Mouse (Mus musculus) left cerebral cortex, adult 8-10 months (tissue): ENCODE results near the gene Fam129a. TPM values are rescaled to one million over a fixed set of nuclear protein-coding genes. Genes with fewer than 3 reads are reported as not detected.
"Not testable (repeated sequence)": the region's sequence is repeated elsewhere in the genome, so short reads cannot be mapped to it uniquely, and the experiment has no call there.

Experiments
- DNase-seq, 2 experiments: peaks; one replicate each; pipeline ENCODE4 v3.0.0; 2022; ENCODE audit warnings: low spot score in 2 of 2
- total RNA-seq, 4 experiments: library from RNA; stranded (reverse); gene quantifications; 2 replicates each; pipeline ENCODE4 v1.2.4; 2022

Gene Fam129a
- total RNA-seq, 4 experiments from 2014 or later, result 1.5 to 3.0 (median 2.7) TPM

DNA sequence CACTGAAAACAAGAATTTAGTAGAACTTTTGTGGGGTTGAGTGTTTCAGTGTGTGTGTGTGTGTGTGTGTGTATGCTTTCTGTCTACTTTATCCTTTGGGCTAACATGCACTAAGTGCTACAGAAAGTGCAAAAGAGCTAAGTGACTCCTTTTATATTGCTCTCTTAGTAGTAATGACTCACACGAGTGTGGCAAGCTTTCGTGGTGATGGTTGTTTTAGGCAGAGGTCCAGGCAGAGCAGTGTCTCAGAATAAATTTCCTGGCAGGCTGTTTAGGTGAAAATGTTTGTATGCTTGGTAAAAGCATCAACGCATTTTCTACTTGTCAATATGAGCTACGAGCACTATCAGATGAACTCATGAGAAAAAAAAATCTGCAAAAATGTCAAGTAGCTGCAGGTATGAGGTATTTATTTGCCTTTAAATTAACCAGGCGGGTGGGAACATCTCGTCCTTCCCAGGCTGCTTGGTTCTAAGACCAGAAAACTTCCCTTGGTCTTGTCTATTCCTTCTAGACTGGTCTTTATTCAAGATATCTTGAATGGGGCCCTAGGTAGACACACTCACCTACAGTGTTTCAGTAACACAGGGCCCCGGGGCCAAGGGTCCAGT is 119.7 kb downstream of the Fam129a start:
- no peak for DNase-seq

DNA sequence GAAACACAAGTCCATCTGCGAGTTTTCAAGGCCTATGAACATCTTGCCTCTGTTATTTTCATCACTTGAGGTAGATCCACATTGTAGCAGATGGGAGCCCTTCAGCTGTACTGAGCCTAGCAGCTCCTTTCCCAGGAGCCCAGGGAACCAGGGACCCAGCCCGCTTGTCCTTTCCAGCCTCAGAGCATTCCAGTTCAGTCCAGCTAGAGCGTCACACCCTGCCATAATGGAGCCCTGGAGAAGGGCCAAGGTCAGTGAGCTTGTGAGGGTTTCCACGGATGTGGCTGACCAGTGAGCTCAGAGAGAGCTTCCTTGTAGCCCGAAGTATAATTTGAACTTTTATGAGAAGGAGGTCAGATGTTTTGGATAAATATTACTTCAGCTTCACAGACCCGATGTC is 121.9 kb downstream of the Fam129a start:
- DNase-seq, result not testable (repeated sequence)

DNA sequence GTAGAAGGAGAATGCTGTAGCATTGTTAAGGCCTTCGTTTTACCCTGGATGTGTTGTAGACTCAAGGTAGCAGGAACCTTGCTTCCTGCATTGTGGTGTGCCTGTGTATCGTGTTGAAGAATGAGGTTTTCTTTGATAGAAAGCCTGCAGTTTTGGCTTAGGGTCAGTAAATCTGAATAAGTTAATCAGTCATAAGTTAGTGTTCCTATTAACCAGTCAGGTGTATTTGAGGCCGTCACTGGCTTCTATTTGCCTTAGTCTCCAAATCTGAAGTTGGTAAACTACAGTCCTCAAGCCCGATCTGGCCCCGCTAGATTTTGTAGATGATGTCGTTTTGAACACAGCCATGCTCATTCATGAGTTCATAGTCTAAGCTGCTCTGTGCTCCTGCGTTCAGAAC is 125.8 kb downstream of the Fam129a start:
- no peak for DNase-seq

DNA sequence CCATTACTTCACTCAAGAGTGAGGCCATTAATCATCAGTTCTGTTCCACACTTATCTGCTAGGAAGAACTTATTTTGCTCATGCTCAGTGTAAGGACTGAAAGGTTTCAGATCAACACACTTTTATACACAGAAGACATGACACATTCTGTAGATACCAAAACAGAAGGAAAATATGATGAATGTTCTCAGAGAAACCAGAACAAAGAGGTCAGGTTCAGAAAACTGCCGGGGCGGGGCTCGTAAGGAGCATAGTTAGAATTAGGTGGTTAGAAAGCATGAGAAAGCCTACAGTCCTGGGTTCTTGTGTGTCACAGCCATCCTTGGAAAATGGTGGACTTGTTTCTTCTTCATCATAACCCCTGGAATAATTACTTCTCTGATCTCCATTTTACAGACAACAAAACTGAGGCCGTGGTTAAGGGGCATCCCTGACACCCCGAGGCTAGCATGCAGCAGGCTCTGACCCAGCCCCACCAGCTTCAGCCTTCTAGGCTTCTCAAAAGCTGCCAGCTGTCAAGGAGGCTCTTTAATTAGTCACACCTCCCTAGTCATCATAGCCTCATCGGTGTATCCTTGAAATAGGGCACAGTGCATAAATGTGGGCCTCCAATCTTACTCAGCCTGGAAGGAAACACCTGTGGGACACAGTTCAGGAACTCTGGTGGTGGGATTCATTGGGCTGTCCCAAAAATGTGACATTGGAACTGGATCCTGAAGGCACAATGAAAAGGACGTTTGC is 127.1 kb downstream of the Fam129a start:
- DNase-seq, result no peak

DNA sequence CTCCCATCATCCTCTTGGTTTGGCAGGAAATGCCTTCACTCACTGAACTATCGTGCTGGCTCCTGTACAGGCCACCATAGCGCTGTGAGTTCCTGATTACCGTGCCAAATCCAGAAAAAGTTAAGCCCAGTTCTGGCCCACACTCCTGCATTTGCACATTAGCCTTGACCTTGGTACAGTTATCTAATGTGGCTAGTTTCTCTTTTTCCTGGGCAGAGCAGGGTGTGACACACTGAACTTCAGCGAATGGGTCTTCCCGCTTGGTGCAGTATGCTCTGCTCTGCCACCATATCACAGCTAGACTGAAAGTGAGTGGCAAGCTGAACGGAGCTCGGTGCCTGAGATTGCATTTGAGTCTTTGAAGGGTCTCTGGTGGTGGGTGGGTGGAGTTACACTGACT is 128.4 kb downstream of the Fam129a start:
- DNase-seq, result no peak

DNA sequence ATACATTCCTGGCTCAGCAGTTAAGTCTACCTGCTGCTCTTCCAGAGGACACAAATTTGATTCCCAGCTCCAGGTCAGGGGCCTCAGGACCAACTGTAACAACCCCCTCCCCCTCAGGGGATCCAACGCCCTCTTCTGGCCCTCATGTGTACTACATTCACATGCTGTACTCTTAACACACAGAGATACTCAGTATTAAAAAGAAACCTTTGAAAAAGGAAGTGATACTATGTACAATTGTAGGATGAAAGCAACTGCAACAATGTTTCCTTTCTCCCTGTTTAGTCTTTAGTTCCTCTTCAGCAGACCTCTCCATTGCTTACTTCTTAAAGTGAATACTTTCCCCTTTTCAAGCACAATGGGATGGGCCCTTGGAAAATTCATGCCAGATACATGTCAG is 131.8 kb downstream of the Fam129a start:
- DNase-seq, result no peak

DNA sequence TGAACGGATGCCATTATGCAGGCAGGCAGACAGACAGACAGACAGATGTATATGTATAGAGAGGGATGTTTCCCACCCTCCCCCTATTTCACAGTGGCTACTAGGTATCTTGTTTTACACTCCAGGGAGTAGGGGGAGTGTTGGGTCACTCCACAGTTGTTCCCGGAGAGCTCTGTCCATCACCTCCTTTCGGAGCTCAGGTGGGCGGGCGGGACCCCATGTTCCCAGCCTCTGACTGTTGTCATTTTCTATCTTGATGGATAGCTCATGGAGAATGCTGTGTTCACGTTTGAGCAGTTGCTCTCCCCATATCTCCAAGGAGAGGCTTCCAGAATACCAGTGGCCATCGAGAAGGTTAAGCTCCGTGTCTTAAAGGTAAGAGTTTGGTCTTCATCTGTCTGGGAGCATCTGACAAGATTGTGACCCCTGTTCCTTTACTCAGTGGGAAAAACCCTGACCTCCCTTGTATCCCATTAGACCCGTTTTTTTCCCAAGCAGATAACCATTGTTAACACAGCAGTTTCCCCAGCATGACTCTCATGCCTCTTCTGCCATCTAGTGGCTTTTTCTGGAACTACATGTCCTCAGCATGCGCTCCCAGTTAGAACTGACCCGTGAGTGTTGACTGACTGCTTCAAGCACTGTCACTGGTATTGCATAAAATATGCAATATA is 134.9 kb downstream of the Fam129a start:
- peak; percentile 31 to 71 for DNase-seq

DNA sequence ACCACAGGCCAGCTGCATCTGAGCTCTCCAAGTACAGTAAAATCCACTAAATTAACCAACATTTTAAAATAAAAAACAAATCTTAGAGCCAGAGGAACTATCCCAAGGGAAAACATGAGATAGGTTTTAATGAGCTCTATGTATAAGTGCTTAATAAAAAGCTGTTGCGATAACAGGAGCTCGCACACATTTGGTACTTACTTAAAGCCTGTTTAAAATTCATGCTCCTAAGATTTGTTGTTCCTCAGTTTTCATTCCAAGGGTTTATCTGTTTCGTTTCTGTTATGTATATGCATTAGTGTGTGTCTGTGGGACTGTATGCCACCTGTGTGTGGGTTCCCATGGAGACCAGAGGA is 135.4 kb downstream of the Fam129a start:
- DNase-seq, result no peak

DNA sequence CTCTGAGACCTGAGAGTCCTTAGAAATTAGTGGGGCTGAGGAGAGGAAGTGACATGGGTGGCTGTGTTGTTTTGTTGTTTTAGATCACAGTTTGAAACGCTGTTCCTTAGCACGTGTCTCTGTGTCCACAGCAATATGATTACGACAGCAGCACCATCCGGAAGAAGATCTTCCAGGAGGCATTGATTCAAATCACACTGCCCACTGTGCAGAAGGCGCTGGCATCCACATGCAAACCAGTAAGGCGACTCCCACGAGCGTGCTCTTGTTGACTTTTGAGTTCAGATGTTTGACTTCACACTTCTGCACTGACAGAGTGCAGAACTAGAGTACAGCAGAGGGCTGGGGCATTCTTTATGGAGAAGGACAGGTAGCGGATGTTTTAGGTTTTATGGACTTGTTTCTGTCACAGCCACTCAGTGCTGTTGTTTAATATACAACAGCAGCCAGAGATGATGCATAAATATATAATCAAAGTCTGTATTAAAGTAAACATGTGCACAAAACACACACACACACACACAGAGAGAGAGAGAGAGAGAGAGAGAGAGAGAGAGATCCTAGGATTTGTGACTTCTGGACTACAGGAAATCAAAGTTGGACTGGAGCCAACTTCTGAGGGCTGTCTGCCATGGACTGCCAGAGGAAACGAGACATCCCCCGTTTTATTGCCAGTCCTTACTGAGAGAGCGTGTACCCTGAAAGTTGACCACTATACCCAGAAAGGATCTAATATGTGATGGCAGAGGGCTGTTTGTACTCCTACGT is 138.2 kb downstream of the Fam129a start:
- DNase-seq, result no peak

DNA sequence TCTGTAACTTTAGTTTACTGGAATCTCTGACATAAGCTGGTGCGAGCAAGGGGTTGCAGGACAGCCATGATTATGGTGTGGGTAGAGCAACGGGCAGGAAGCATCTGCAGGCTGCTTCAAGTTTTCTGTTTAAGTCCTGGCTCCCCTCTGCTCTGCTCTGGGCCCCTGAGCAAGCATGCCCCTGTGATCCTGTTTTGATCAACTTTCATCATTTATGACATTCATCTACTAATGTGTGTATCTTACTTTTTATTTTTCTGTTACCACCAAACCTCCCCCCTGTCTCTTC is 138.7 kb downstream of the Fam129a start:
- DNase-seq, result no peak

DNA sequence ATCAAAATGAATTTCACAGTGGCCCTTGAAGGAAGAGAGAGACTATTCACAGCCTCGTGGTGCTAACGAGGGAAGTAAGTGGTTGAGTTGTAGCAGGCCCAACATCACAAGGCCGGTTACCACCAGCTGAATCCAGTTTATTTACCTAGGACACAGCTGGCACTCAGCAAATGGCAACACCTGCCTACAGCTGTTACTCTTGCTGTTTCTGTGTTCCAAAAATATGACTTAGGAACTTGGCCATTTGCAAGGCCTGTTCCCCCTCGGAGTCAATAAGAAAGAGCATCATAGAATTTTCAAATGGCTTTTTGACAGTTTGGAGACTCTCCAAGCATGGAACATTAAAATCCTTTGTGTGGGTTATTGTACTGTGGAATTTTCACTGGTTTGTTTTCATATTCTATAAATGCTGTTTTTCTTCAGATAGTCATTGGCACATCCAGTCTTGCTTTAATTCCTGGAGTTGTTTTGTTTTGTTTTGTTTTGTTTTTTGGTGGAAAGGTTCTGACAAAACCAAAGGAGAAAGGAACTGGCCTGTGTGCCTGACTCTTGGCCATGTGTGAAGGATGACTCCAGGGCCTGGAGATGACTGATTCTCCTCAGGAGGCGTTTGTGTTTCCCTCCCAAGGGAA is 139.6 kb downstream of the Fam129a start:
- DNase-seq, result no peak

DNA sequence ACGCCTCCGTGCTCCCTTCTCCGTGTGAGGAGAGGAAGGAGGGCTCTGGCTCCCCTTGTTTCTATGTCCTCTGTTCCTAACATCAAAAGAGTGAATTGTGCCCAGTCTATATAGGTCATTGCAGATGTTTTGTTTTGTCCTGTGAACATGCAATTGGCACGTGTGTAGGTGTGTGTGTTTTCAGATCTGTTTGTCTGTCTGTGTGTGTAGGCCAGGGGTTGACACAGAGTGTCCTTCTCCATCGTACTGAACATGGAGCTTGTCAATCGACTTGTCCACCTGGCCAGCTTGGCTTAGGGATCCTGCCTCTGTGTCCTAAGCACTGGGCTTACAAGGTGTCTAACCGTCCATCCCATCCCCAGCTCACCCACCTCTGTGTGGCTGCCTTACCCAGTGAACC is 140.1 kb downstream of the Fam129a start:
- no peak for DNase-seq

DNA sequence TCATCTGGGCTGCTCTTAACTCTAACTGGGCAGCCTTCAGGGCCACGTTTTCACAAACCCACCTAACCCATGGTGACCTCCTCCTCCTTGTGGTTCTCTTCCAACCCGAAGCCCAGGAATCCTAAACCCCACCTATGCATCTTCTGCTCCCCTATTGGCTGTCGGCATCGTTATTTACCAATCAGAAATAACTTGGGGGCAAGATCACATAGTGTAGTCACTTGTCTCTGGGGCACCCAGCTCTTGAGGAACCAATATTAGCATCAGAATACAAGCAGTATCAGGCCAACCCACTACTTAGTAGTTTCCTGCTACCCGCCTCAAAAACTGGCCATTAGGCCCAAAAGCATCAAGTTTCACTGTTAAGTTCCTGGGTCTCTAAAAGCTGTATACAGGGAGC is 141.7 kb downstream of the Fam129a start:
- DNase-seq, result no peak

DNA sequence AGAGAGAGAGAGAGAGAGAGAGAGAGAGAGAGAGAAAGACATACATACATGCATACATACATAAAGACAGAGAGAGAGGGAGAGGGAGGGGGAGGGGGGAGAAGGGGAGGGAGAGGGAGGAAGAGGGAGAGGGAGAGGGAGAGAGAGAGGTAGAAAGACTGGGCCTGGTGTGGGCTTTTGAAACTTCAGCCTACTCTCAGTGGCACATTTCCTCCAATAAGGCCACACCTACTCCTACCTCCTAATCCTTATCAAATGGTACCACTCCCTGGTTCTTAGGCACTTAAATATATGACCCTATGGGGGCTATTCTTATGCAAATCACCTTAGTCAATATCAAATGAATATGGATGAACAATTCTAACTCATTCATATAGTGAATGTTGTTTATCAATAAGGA is 142.6 kb downstream of the Fam129a start:
- no peak for DNase-seq

DNA sequence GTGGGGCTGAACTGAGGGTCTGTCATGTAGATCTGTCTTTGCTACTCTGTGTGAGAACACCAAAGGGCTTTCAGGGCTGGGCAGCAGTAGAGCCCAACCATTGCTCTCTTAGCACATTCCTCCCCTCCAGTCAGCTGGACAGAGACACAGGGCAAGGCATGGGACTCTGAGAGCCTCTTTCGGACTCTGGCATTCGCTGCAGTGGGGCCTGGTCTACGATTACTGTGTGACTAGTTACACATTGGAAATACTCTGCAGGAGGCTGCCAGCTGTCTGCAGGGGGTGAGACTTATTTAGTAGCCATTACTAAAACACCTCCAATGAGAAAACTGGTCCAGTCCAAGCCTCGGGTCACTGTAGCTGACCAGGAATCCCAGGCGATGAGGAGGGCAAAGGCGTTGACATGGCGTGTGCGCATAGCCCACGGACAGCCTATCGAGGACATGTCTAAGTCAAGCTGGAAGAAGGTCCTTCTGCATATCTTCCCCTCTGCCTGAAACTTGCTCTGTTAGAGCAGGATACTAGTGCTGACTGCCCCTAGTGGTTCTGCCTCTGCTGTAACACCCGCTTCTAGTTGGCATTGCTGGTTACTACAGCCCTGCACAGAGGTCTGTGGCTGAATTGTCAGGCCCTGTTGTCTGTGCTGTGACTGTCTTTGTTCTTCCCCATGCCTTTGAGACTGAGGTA is 145.2 kb downstream of the Fam129a start:
- DNase-seq, result no peak

DNA sequence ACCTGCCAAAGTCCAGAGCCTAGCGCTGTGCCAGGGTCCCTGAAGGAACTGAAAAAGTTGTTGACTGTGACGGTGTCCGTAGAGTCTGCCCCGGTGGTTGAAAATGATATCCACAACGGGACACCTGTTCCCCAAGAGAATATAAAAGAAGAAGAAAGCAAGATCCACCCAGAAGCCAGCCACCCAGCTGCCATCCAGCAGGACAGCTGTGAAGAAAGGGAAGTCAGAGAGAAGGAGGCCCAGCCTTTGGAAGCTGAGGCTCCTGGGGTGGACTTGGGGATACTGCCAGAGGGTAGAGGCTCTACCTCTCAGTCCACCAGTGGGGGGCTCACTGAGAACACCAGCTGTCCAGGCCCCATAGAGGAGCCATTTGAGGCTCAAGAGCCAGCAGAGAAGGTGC is 146.6 kb downstream of the Fam129a start:
- DNase-seq, result no peak

DNA sequence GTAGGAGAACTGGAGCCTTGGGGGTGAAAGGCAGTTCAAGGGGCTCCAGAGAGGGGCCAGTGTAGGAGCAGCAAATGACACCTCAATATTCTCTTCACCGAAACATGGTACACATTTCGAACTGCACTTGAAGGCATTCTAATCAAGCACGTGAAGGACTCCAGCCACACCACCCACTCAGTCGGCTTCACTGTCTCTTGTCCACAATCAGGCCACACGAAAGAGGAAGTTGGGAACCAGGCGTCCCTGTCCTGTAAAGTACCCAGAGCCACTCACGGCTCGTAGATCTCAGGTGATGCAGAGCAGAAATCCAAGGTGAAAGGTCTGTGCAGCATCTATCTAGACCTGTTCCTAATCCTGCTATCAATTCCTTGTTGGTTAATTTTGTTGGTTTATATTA is 147.6 kb downstream of the Fam129a start:
- no peak for DNase-seq

DNA sequence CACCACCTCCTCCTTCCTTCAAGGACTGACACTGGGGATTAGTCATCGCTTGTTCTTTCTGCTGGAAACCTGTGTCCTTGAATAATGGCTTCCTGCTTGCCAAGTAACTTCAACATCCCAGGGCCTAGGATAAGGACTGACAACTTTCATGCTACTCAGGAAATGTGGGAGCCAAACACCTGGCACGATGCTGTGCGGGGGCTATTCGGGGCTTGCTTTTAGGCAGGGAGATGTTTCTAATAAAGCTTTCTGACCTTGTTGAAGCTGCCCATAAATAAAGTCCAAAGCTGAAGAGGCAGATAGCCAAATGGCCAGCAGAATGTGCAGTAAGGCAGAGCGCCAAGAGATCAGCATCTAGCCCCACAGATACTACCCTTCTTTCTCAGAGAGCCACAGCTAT is 148.9 kb downstream of the Fam129a start:
- no peak for DNase-seq

DNA sequence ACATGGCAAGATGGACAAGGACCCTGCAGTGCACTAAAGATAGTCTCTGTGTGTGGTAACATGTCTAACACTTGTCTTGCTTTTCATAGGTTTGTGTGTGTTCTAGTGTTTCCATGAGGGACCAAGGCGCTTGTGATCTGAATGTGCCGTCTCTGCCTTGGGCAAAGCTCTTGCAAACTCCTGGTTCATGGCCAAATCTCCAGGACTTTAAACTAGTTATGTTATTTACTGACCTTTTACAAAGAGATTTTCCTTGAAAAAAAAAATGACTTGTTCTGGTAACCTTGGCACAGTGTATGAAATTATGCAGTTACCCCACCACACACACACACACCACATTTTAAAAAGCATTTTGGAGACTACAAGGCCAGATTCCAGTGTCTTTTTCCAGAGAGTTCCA is 149.6 kb downstream of the Fam129a start:
- DNase-seq, result no peak

DNA sequence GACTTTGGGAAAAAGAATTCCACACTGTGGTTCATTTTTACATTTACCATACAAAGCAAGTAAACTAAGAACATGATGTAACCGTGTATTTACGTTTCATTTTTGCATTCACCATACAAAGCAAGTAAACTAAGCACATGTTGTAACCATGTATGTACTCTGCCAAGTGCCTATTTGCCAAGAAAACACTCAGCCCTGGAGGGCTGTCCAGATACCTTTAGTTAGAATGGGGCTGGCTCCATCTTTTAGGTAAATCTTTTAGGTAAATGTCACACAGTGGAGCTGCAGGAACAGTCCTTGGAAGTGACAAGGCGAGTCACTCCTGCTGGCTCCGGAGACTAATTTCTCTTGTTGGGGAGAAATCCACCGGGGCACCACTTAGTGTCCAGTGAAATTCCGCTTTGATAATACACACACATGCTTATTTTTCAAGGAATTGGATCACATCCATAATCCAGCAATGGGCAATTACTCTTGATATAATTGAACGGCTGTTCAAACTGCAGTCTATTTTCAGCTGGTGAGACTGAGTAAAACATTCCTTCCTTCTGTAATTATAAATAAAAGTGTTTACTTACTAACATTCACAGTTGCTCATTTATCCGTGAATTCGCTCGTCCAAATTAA is 150.5 kb downstream of the Fam129a start:
- DNase-seq, result no peak

DNA sequence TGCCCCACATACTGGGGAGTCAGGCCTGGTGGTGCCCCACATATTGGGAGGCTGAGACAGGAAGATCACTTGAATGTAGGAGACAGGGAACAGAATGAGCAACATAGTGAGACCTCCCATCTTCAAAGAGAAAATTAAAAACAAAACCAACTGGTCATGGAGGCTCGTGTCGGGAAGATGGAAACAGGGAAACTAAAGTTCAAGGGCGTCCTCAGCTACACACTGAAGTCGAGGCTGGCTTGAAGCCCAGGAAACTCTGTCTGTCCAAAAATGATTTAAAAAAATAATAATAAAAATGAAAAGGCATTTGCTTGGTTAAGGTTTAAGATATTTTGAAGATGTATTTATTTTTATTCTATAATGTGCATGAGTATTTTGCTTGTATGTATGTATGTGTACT is 152.8 kb downstream of the Fam129a start:
- no peak for DNase-seq
